Mouse (Mus musculus): ENCODE results near the gene Ip6k3. TPM values are rescaled to one million over a fixed set of nuclear protein-coding genes. Genes with fewer than 3 reads are reported as not detected.

Gene Ip6k3
- polyA plus RNA-seq (2014; fragmentation: Illumina TruSeq; extraction: RNeasy Lipid Tissue Mini Kit (QIAGEN cat#74804)): 0.26 TPM

DNA sequence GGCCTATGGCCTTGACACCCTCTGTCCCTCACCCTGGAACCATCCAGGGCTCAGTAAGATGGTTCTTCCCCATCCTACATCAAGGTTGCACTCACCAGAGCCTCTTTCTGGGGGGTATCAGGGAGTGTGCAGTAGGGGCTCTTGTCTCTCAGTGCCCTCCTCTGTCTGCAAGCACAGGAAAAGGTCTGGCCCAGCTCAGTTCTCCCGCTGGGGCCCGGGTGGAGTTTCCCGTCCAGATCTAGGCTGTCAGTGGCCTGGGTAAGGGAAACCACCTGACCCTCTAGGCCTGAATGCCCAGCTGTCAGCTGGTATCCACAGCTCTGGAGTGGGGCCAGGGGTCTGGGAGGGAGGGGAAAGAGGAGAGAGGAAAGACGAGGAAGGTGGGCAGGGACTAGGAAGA, at the start of gene Ip6k3:
TSS of gene Ip6k3 (minus strand) at position 251 of the 400 bp plus-strand sequence.

DNA sequence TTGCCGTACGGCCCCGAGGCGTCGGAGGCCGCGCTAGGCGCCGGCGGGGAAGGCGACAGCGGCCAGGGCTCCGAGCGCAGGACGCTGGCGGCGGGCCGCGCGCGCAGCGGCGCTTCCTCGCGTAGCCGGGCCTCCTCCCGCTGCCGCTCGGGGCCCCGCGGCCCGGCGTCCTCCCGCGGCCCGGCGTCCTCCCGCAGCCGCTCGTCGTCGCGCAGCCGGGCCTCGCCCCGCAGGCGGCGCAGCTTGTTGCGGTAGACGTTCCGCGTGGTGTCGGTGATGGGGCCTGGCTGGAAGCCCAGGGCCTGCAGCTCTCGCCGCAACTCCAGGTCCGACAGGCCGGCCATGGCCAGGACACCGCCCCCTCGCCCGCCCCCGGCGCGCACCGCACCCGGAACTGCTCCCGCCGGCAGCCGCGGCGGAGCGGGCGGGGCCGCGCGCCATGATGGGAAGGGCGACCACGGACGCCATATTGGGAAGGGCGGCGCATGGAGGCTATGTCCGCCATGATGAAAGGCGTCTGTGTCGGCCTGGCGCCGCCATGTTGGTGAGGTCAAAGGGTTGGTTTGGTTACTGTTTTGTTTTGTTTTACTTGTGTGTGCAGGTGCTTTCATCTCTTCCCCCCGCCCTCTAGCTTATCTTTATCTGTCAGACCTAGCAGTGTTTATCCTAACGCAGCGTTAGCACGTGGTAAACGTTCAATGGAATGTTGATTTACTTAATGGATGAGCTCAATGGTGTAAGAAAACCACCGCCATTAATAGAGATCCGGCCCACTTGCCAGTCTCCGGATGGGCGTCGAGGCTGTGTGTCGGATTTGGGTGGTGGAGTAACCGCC, 36.7 kb upstream of the Ip6k3 start, which contains the start of gene Lemd2:
TSS of gene Lemd2 (minus strand) at position 395 of the 835 bp plus-strand sequence.

DNA sequence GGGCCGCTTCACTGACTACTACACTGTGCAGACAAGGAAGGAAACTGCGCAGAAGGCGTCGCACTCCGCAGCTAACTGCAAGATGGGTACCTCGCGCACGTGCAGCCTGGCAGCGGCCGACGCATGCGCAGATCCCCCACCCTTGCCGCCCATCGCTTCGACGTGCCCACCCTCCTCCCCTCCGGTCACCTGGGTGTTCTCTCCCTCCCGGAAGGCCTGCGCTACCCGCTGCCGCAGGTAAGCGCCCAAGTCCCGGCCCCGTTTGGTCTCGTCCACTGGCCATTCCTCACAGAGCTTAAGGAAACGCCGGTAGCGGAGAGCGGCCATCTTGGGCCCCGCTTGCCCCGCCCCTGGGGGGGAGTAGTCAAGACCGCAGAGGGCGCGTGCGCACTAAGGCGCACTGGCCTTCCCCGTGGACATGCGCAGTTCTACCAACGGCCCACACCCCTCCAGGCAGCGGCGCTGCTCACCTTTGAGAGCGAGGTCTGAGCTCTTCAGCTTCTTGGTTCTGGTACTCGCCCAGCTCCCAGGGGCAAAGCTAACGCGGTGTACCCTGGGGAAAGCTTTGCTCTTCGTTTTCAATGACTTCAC, 33.9 kb downstream of the Ip6k3 start, which contains the start of gene Uqcc2:
TSS of gene Uqcc2 (minus strand) at position 366 of the 591 bp plus-strand sequence.

Other genes starting within 250 kb of the Ip6k3 start
- 1.8 TPM for gene Phf1, start 234.7 kb downstream of the Ip6k3 start, polyA plus RNA-seq (2014; fragmentation: Illumina TruSeq; extraction: RNeasy Lipid Tissue Mini Kit (QIAGEN cat#74804))
- 11.3 TPM for gene Cuta, start 228.2 kb downstream of the Ip6k3 start, polyA plus RNA-seq (2014; fragmentation: Illumina TruSeq; extraction: RNeasy Lipid Tissue Mini Kit (QIAGEN cat#74804))
- 1.2 TPM for gene Syngap1, start 226.5 kb downstream of the Ip6k3 start, polyA plus RNA-seq (2014; fragmentation: Illumina TruSeq; extraction: RNeasy Lipid Tissue Mini Kit (QIAGEN cat#74804))
- gene Zbtb9, start 194.6 kb downstream of the Ip6k3 start, polyA plus RNA-seq (2014; fragmentation: Illumina TruSeq; extraction: RNeasy Lipid Tissue Mini Kit (QIAGEN cat#74804)): 17.3 TPM
- 1.3 TPM for gene Bak1, start 138.8 kb downstream of the Ip6k3 start, polyA plus RNA-seq (2014; fragmentation: Illumina TruSeq; extraction: RNeasy Lipid Tissue Mini Kit (QIAGEN cat#74804))
- 0.37 TPM for gene Itpr3, start 110.5 kb downstream of the Ip6k3 start, polyA plus RNA-seq (2014; fragmentation: Illumina TruSeq; extraction: RNeasy Lipid Tissue Mini Kit (QIAGEN cat#74804))
- 8.7 TPM for gene Uqcc2, start 33.9 kb downstream of the Ip6k3 start, polyA plus RNA-seq (2014; fragmentation: Illumina TruSeq; extraction: RNeasy Lipid Tissue Mini Kit (QIAGEN cat#74804))
- gene Lemd2, start 36.7 kb upstream of the Ip6k3 start, polyA plus RNA-seq (2014; fragmentation: Illumina TruSeq; extraction: RNeasy Lipid Tissue Mini Kit (QIAGEN cat#74804)): 1.2 TPM

All from ovary, adult 10 weeks (tissue).